Mouse (Mus musculus) inflammation-experienced regulatory T-cells, adult 6 months (primary cell): Measurements from ENCODE around the gene Gm5565. TPM values are rescaled to one million over a fixed set of nuclear protein-coding genes. Genes with fewer than 3 reads are reported as not detected.
"Not testable (repeated sequence)": the region's sequence is repeated elsewhere in the genome, so short reads cannot be mapped to it uniquely, and the experiment has no call there.

Source experiments
- ATAC-seq: one replicate; pipeline ENCODE4 v1.8.0; 2017
- polyA plus RNA-seq, 3 experiments: library from polyadenylated mRNA; unstranded; fragments of 100-300 nt; shearing (Covaris generic); gene quantifications; one replicate each; pipeline ENCODE4 v1.2.1; 2017

Gene Gm5565
- polyA plus RNA-seq: not detected

- ATAC-seq: not testable (repeated sequence)
These were observed at the start of gene Gm5565 for GRCm38 (mm10) chr5:146160439-146160838. Gene Gm5565, minus strand, starts transcription at chr5:146160539.

GRCm38 (mm10) chr5:146205537-146205936 is 45.2 kb upstream of the Gm5565 start:
- ATAC-seq: no peak

GRCm38 (mm10) chr5:146203921-146204320 is 43.6 kb upstream of the Gm5565 start:
- ATAC-seq: no peak

GRCm38 (mm10) chr5:146200580-146200979 is 40.2 kb upstream of the Gm5565 start:
- ATAC-seq: no peak

DNA sequence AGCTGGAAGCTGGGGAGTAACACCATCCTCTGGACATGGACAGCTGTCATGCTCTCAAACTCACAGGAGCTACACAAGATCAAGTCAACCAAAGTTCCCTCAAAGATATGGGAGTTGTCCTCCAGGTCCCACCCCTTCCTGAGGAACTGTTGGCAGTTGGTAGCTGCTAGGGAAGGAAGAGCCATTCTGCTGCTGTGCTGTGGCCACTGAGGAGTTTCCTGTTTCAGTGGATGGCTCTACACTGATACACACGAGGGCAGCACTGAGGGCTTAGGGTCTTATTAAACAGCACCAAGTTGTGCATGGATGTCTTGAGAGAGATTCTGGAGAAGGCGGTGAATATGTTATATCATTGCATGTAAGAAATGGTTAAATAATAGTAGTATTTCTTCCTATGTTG is 39.2 kb upstream of the Gm5565 start:
- no peak for ATAC-seq

GRCm38 (mm10) chr5:146199073-146199472 is 38.7 kb upstream of the Gm5565 start:
- ATAC-seq: no peak

- ATAC-seq: no peak
These were observed 33.0 kb upstream of the Gm5565 start for GRCm38 (mm10) chr5:146193360-146193759.

DNA sequence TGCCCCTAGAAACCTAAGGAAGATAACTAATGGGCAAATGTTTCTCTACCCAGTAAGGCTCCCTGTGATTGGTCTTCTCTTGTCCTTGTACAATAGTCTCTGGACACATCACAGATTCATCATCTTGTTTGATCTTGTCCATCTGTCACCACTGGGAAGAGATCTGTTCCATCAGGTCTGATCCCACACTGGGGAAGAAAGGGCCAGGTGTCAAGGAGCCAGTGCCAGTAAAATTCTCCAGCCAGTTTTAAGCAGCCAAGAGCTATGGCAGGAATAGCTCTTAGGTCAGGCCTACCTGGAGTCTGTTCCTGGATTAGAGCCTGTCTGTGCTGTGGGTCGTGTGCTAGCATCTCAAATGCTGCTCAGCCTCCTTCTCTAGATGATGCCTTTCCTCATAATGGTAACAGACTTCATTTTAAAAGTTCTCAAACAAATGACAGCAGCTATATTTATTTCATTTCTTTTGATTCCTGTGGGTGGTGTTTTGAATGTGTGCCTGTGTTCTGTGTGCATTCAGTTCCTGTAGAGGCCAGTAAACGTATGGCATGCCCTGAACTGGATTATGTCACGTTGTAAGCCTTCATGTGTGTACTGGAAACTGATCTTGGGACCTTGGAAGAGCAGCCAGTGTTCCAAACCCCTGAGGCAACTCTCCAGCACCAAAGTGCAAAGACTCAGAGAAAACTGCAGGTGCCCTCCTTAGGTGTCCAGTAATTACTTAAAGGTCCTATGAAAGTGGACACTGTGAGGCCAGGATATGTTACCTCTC is 30.3 kb upstream of the Gm5565 start:
- no peak for ATAC-seq

- ATAC-seq: no peak
These were observed 29.8 kb upstream of the Gm5565 start for GRCm38 (mm10) chr5:146190093-146190492.

DNA sequence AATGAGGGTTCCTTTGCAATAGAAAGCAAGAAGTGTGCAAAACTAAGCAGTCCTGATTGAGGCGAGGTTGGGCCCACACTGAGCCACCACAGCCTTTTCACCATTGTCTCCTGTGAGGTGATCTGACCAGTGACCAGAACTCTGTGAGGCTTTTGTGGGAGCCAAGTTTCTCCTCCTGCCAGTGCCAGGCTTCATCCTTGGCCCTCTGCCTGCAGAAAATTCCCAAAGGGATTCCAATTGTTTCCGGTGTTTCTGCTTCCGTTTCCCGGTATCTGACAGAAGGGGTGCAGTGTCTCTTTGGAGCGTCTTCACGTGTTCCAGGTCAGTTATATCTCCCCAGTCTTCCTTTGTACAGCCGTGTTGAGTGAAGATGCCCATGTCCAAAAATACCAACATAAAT is 28.4 kb upstream of the Gm5565 start:
- ATAC-seq: no peak

DNA sequence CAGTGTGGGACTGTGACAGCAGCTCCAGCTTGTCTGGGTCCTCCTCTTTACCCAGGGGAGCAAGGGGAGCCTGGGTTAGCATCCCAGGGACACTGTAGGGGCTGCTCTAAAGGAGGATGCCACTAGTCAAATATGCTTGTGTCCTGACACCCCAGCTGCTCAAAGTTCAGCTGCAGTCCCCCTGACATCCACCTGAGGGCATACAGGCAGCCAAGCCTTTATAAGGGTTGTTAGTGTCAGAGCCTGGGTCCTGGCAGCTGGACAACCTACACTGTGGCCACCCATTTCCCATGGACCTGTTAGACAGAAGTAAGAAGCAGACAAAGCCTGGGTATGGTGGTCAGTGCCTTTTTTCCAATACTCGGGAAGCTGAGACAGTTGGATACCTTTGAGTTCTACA is 27.8 kb upstream of the Gm5565 start:
- ATAC-seq: no peak

DNA sequence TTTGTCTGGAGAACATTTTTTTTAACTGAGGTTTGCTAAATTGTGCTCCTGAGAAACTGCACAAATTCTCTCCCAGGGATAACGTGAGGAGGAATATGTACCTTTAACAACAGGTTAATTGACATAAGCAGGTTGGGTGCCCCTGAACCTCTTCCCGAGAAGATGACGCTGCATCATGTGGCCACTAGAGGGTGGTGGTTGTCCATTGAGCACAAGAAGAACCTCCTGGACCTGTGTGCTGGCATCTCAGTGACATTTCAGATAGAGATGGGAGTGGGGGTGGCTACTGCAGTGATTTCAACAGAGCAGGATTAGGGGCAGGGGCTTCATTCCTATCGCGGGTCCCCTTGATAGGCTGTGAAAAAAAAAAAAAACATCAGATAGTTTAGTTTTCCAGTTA is 27.1 kb upstream of the Gm5565 start:
- ATAC-seq: not testable (repeated sequence)

DNA sequence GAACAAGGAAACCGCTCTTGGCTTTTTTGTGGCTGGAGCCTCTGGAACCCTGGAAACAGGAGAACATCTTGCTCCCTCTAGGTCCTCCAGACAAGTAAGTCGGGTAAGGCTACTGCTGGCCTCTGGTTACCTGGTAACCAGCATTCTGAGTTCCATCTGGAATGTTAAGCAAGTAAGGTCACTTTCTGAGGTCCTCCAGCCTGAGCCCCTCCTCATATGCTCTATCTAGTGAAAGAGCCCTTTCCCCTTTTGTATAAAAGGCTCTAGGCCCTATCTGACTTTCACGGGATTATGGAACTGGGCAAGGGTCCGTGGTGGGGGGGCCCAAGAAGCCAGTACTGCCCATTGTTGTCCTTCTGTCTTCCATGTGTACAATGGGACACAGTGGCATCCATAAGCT is 24.9 kb upstream of the Gm5565 start, which contains the start of gene 1700001J03Rik:
1700001J03Rik (minus strand) TSS at position 101 of the 400 bp plus-strand sequence.
- ATAC-seq: not testable (repeated sequence)

GRCm38 (mm10) chr5:146172744-146173143 is 12.4 kb upstream of the Gm5565 start:
- ATAC-seq: not testable (repeated sequence)

GRCm38 (mm10) chr5:146170621-146171020 is 10.3 kb upstream of the Gm5565 start, which contains the start of gene Gm6309:
Gene Gm6309, minus strand, starts transcription at chr5:146170721.
- not testable (repeated sequence) for ATAC-seq

DNA sequence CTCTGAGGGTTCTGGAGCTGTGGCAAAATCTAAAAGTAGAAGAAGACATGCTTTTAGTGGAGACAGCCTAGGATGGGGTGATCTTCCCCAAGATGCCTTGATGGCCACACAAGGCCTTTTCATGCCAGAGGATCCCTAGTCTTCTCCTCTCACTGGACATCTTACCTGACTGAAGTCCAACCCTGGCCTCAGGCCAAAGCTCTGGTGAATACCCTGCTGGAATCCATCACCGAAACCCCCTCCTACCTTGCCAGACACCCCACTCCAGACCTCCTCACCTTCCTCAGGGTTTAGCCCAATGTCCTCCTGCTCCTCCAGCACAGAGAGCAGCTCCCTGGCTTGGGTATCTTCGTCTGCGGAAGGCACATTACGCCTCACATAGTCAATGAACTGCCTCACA is 2.0 kb downstream of the Gm5565 start:
- not testable (repeated sequence) for ATAC-seq

DNA sequence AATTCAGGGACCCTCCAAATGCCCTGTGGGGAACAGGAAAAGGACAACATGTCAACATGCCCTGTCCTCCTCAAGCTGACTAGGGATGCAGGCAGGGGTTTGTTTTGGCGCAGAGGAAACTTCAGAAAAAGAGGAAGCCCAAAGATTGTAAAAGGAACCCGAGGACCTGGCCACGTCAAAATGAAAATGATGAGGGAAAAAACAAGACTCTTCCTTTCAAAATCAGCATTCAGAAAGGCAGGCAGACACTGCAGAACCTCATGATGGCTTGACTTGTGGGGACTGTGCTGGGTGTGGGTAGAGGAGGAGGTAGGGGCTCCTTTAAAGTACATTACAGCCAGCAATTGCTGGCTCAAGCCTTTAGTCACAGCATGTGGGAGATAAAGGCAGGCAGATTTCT is 9.9 kb downstream of the Gm5565 start:
- no peak for ATAC-seq

- ATAC-seq: no peak
These were observed 12.4 kb downstream of the Gm5565 start for GRCm38 (mm10) chr5:146147903-146148302.

Other genes with a start within 250 kb of the Gm5565 start
- gene Cyp3a25, start 150.9 kb downstream of the Gm5565 start, polyA plus RNA-seq: not detected
- gene Cyp3a59, start 81.3 kb downstream of the Gm5565 start, polyA plus RNA-seq: not detected
- not detected for gene Gm6309, start 10.2 kb upstream of the Gm5565 start, polyA plus RNA-seq
- gene 1700001J03Rik, start 24.8 kb upstream of the Gm5565 start, polyA plus RNA-seq: 1 to 10 TPM in 2 of 3 experiments, not detected in 1; 1.4 to 1.6 TPM
- gene Rnf6, start 61.0 kb upstream of the Gm5565 start, polyA plus RNA-seq: 10 to 100 TPM; 83.6 to 88.9 (median 84.8) TPM
- gene Cdk8, start 70.7 kb upstream of the Gm5565 start, polyA plus RNA-seq: 10 to 100 TPM in 2 of 3 experiments, 1 to 10 TPM in 1; 9.7 to 19.8 (median 17.5) TPM
- gene Wasf3, start 224.4 kb upstream of the Gm5565 start, polyA plus RNA-seq: not detected